Mouse (Mus musculus) spleen, adult 2 months (tissue): ENCODE results near the gene Fam149b.

Experiments used
- CTCF ChIP-seq: fragments of 200-500 bp; IDR thresholded peaks from 2 replicates; pipeline ENCODE4 v1.5.1; 2011; ENCODE audit warnings: mild to moderate bottlenecking, inconsistent platforms; ENCODE audit not compliant: insufficient read depth, insufficient read length, insufficient replicate concordance; ENCODE audit errors: extremely low read depth
- POLR2A ChIP-seq: fragments of 200-500 bp; IDR thresholded peaks from 2 replicates; pipeline ENCODE4 v1.6.1; 2011; ENCODE audit warnings: low read depth, low read length, inconsistent platforms

DNA sequence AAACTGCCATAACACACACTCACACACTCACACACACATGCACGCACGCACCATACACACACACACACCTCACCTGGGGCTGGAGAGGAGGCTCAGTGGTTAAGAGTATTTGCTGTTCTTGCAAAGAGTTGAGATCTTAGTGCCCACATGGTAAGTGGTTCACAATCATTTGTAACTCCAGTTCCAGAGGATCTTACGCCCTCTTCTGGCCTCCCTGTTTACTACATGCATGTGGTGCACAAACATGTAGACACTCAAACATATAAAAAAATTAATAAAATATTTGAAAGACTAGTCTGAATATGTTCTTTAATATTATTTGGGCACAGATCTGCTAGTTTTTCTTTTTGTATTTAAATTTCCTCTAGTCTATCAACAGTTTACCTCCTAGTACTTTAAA, 20.3 kb downstream of the Fam149b start:
- TF ChIP-seq CTCF (no peak), POLR2A (no peak)
